Mouse (Mus musculus): ENCODE measurements at regions not wholly inside any gene's neighbourhood (a gene's known extent, or its start where the extent isn't known, plus 50 kb on each side); places are given as distances from the start of the nearest gene placed in this dataset.

- no peak for DNase-seq (ENCODE audit: low read depth, low spot score)
Observed at GRCm38 (mm10) chr14:120102010-120102748, 59.9 kb upstream of the Oxgr1 start.

- no peak for DNase-seq (ENCODE audit: low read depth, low spot score)
Observed at GRCm38 (mm10) chr14:120102749-120103142, 60.5 kb upstream of the Oxgr1 start.

GRCm38 (mm10) chr14:120109846-120110245 is 67.6 kb upstream of the Oxgr1 start:
- no peak for DNase-seq (ENCODE audit: low read depth, low spot score)

- no peak for DNase-seq (ENCODE audit: low read depth, low spot score)
Observed at GRCm38 (mm10) chr14:120113316-120113715, 71.1 kb upstream of the Oxgr1 start.

GRCm38 (mm10) chr14:120118582-120118981 is 76.3 kb upstream of the Oxgr1 start:
- no peak for DNase-seq (ENCODE audit: low read depth, low spot score)

GRCm38 (mm10) chr14:120119094-120119501 is 76.9 kb upstream of the Oxgr1 start:
- no peak for DNase-seq (ENCODE audit: low read depth, low spot score)

GRCm38 (mm10) chr14:120119506-120119905 is 77.3 kb upstream of the Oxgr1 start:
- no peak for DNase-seq (ENCODE audit: low read depth, low spot score)

GRCm38 (mm10) chr14:120120261-120120660 is 78.0 kb upstream of the Oxgr1 start:
- DNase-seq (ENCODE audit: low read depth, low spot score), result no peak

GRCm38 (mm10) chr14:120125315-120125714 is 83.1 kb upstream of the Oxgr1 start:
- DNase-seq (ENCODE audit: low read depth, low spot score), result no peak

- DNase-seq (ENCODE audit: low read depth, low spot score), result no peak
Observed at GRCm38 (mm10) chr14:120127481-120127880, 85.2 kb upstream of the Oxgr1 start.

GRCm38 (mm10) chr14:120134346-120135008 is 92.2 kb upstream of the Oxgr1 start:
- DNase-seq (ENCODE audit: low read depth, low spot score), result no peak

GRCm38 (mm10) chr14:120135198-120135597 is 93.0 kb upstream of the Oxgr1 start:
- no peak for DNase-seq (ENCODE audit: low read depth, low spot score)

GRCm38 (mm10) chr14:120136736-120137135 is 94.5 kb upstream of the Oxgr1 start:
- DNase-seq (ENCODE audit: low read depth, low spot score), result no peak

GRCm38 (mm10) chr14:120137680-120138136 is 95.5 kb upstream of the Oxgr1 start:
- DNase-seq (ENCODE audit: low read depth, low spot score), result peak; percentile 82

GRCm38 (mm10) chr14:120138546-120138945 is 96.3 kb upstream of the Oxgr1 start:
- DNase-seq (ENCODE audit: low read depth, low spot score), result no peak

- no peak for DNase-seq (ENCODE audit: low read depth, low spot score)
Observed at GRCm38 (mm10) chr14:120139256-120139655, 97.0 kb upstream of the Oxgr1 start.

GRCm38 (mm10) chr14:120139671-120140071 is 97.4 kb upstream of the Oxgr1 start:
- no peak for DNase-seq (ENCODE audit: low read depth, low spot score)

GRCm38 (mm10) chr14:120140211-120140610 is 98.0 kb upstream of the Oxgr1 start:
- no peak for DNase-seq (ENCODE audit: low read depth, low spot score)

GRCm38 (mm10) chr14:120140791-120141747 is 98.8 kb upstream of the Oxgr1 start:
- DNase-seq (ENCODE audit: low read depth, low spot score), result no peak

- no peak for DNase-seq (ENCODE audit: low read depth, low spot score)
Observed at GRCm38 (mm10) chr14:120142281-120142680, 100.0 kb upstream of the Oxgr1 start.

- DNase-seq (ENCODE audit: low read depth, low spot score), result no peak
Observed at GRCm38 (mm10) chr14:120144451-120144850, 102.2 kb upstream of the Oxgr1 start.

- DNase-seq (ENCODE audit: low read depth, low spot score), result no peak
Observed at GRCm38 (mm10) chr14:120146312-120146711, 104.1 kb upstream of the Oxgr1 start.
